Comparison of ENCODE assay signal across 11 mouse cellular contexts in the genomic region with DNA sequence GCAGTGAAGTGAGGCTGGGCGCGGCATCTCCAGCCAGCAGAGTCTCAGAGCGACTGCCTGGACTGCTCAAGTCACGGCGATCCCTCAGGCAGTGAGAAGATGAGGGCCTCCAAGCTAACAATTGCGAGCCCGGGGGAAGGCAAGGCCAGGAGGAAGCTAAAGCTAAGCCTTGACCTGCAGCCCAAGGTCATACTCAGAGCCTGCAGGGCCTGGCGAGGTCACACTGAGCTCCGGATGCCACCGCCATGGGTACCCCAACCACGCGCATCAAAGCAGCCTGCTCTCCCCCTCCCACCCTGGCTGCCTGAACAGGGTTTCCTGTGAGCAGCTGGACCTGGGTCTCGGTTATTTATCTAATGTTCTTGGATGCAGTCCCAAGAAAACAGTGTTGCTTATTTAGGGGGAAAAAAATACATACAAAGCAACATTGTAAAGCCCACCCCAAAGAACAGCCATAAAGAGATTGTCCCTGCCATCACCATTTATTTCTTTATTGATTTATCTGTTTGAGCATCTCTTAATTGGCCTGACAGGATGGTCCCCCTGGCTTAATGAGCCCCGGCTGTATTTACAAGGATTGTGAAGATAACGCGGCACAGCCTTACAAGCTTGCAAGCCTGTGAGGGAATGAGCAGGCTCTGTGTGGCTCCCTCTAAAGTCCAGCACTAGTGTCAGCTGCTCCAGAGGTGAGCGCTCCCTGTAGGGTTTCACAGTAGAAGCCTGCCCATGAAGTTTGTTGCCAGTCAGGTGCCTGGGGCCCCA.
DNase-seq lines count a peak whose midpoint lies in the region; ATAC-seq lines count a peak whose summit lies in the region.
"Had no signal": no experiment of that assay in that cellular context is flagged by ENCODE, and none has a peak within 500 bp of the region (broad histone marks: within the 10 kb centered on the region; RNA-seq: fewer than 3 reads in every experiment).

No protein-coding gene starts in this region.

- 0 out of 2 replicates have a peak overlapping the region, but pooled peaks have one; percentile 3 for H3K4me2 ChIP-seq in neural tube, embryonic 11.5 days (ENCODE audit: low read depth)
- H3K4me2 ChIP-seq in midbrain, embryonic 11.5 days, result no peak overlapping the region
- H3K4me2 ChIP-seq: liver, embryonic 15.5 days had no signal

- peaks cover 47% of the 10 kb centered on the region for H3K27me3 ChIP-seq in heart, embryonic 10.5 days (ENCODE audit: insufficient read depth, poor library complexity, severe bottlenecking)
- no peaks in the 10 kb centered on the region for H3K27me3 ChIP-seq in neural tube, embryonic 11.5 days (ENCODE audit: control insufficient read depth, insufficient read depth, low read length)
- no peaks in the 10 kb centered on the region for H3K27me3 ChIP-seq in midbrain, embryonic 11.5 days (ENCODE audit: control insufficient read depth, insufficient read depth, low read length)

- no peaks in the 10 kb centered on the region for H3K36me3 ChIP-seq in heart, embryonic 10.5 days
- no peaks in the 10 kb centered on the region for H3K36me3 ChIP-seq in neural tube, embryonic 11.5 days (ENCODE audit: control insufficient read depth, insufficient read depth, low read length)
- no peaks in the 10 kb centered on the region for H3K36me3 ChIP-seq in midbrain, embryonic 11.5 days (ENCODE audit: control insufficient read depth, insufficient read depth, low read length)
- H3K36me3 ChIP-seq: liver, embryonic 15.5 days had no signal

- H3K4me3 ChIP-seq in heart, embryonic 10.5 days, result no peak overlapping the region
- H3K4me3 ChIP-seq in neural tube, embryonic 11.5 days (ENCODE audit: low read depth, low read length), result no peak overlapping the region
- H3K4me3 ChIP-seq in midbrain, embryonic 11.5 days (ENCODE audit: low read depth, low read length), result no peak overlapping the region
- H3K4me3 ChIP-seq: liver, embryonic 15.5 days had no signal

- H3K9me3 ChIP-seq in heart, embryonic 10.5 days, result no peaks in the 10 kb centered on the region
- H3K9me3 ChIP-seq in neural tube, embryonic 11.5 days (ENCODE audit: control insufficient read depth, low read length), result no peaks in the 10 kb centered on the region
- H3K9me3 ChIP-seq in midbrain, embryonic 11.5 days (ENCODE audit: control insufficient read depth, low read length), result no peaks in the 10 kb centered on the region
- H3K9me3 ChIP-seq: liver, embryonic 15.5 days had no signal

- WGBS in heart, embryonic 10.5 days, result 39% methylated on average over 17 of the region's 17 CpGs
- WGBS in neural tube, embryonic 11.5 days, result 32% methylated on average over 17 of the region's 17 CpGs
- WGBS in midbrain, embryonic 11.5 days, result 40% methylated on average over 17 of the region's 17 CpGs

- DNase-seq in heart, embryonic 10.5 days (ENCODE audit: low spot score), result no peak
- no peak for DNase-seq in heart, adult 9 months (ENCODE audit: low spot score in 2 of 2)
- DNase-seq in neural tube, embryonic 11.5 days (ENCODE audit: low spot score), result peak; percentile 23
- no peak for DNase-seq in neural tube, embryonic 10.5 days (ENCODE audit: extremely low spot score, low spot score)
- peak; percentile 85 for DNase-seq in midbrain, embryonic 11.5 days (ENCODE audit: low spot score, missing footprints)
- no peak for DNase-seq in cerebellum, adult 18-20 months
- DNase-seq in adrenal gland, adult 8-10 months, result no peak
- DNase-seq in layer of hippocampus, adult 9-11 months, result no peak
- DNase-seq: adrenal gland, postnatal 36 days; heart, postnatal 4 days had no signal

- ATAC-seq in neural tube, embryonic 11.5 days (ENCODE audit: insufficient read depth, low FRiP score, low TSS enrichment), result no peak
- ATAC-seq in midbrain, embryonic 11.5 days (ENCODE audit: low FRiP score), result no peak

- H3K27ac ChIP-seq in heart, embryonic 10.5 days, result peak overlapping the region; percentile 71
- H3K27ac ChIP-seq in neural tube, embryonic 11.5 days (ENCODE audit: low read depth, low read length), result no peak overlapping the region
- H3K27ac ChIP-seq in midbrain, embryonic 11.5 days (ENCODE audit: low read depth, low read length), result no peak overlapping the region
- H3K27ac ChIP-seq: liver, embryonic 15.5 days had no signal

- no peak overlapping the region; the same call in 1 of the 2 replicates for H3K9ac ChIP-seq in neural tube, embryonic 11.5 days (ENCODE audit: low read length)
- H3K9ac ChIP-seq in midbrain, embryonic 11.5 days (ENCODE audit: low read length), result no peak overlapping the region
- H3K9ac ChIP-seq: liver, embryonic 15.5 days had no signal

- peaks cover 49% of the 10 kb centered on the region for H3K4me1 ChIP-seq in heart, embryonic 10.5 days
- peaks cover 14% of the 10 kb centered on the region for H3K4me1 ChIP-seq in neural tube, embryonic 11.5 days (ENCODE audit: control insufficient read depth, insufficient read depth, low read length)
- peaks cover 6% of the 10 kb centered on the region for H3K4me1 ChIP-seq in midbrain, embryonic 11.5 days (ENCODE audit: control insufficient read depth, insufficient read depth, low read length)
- H3K4me1 ChIP-seq: liver, embryonic 15.5 days had no signal

Comparison
In these comparisons a context has a peak if more than half of its experiments do, and no peak if none do; other contexts are left out.
1. DNase-seq: peak in neural tube, embryonic 11.5 days (single experiment) and midbrain, embryonic 11.5 days (single experiment); none in heart, embryonic 10.5 days (single experiment), heart, adult 9 months (0 of 2), neural tube, embryonic 10.5 days (single experiment), cerebellum, adult 18-20 months (0 of 2), adrenal gland, adult 8-10 months (single experiment) and layer of hippocampus, adult 9-11 months (single experiment).